Mouse (Mus musculus): ENCODE measurements at regions not wholly inside any gene's neighbourhood (a gene's known extent, or its start where the extent isn't known, plus 50 kb on each side); places are given as distances from the start of the nearest gene placed in this dataset.

GRCm38 (mm10) chr14:31957211-31957638 is 71.6 kb upstream of the Galnt15 start:
- TF ChIP-seq POLR2A (IDR thresholded peaks at IDR 0.05; ENCODE audit: low read depth, low read length) (no peak), CTCF (IDR thresholded peaks at IDR 0.05; ENCODE audit: extremely low read depth, insufficient read depth, insufficient read length, insufficient replicate concordance) (no peak)

Measured in spleen, adult 2 months (tissue).